In genomic region chr6:88202921-88203690, GRCm38 (mm10) we compare ENCODE assay signal across 8 mouse cellular contexts. TPM values are rescaled to one million over a fixed set of nuclear protein-coding genes. Genes with fewer than 3 reads are reported as not detected.
A peak's percentile ranks its signal among the peaks of the same experiment; 100 is the strongest.
DNase-seq lines count a peak whose midpoint lies in the region; ATAC-seq and TF ChIP-seq lines count a peak whose summit lies in the region.

No protein-coding gene starts in this region.

- WGBS in heart, embryonic 14.5 days: 2% methylated on average over 24 of the region's 24 CpGs

- peak overlapping the region; percentile 88 for H3K27ac ChIP-seq in brown adipose tissue, adult 24 weeks (replicated peaks; ENCODE audit: low read depth, low read length)
- H3K27ac ChIP-seq in heart, embryonic 14.5 days (replicated peaks in 1 of 2; ENCODE audit: control insufficient read depth in 1 of 2, insufficient read depth in 1 of 2, low read depth in 2 of 2, low read length in 2 of 2): peak overlapping the region; percentile 66 to 84

- TF ChIP-seq CTCF in C2C12 (IDR thresholded peaks at IDR 0.05; ENCODE audit: control insufficient read depth, insufficient read depth, insufficient read length): no peak

- peaks cover 9% of the 10 kb centered on the region for H3K4me1 ChIP-seq in brown adipose tissue, adult 24 weeks (ENCODE audit: control insufficient read depth, insufficient read depth, insufficient read length, low read length)
- H3K4me1 ChIP-seq in heart, embryonic 14.5 days (ENCODE audit: control insufficient read depth in 2 of 2, insufficient read depth in 2 of 2, low read length in 2 of 2): peaks cover 6 to 19% of the 10 kb centered on the region in 2 experiments; a peak in 3 of 4 replicates

- H3K9ac ChIP-seq in heart, embryonic 14.5 days (ENCODE audit: low read length): no peak overlapping the region

- peak overlapping the region; percentile 70 for H3ac ChIP-seq in C2C12 (ENCODE audit: control insufficient read depth, insufficient read length, low read depth)

- peak; percentile 73 for DNase-seq in kidney, postnatal 10 days
- peak; percentile 86 for DNase-seq in lung, postnatal 36 days
- no peak for DNase-seq in frontal cortex, postnatal 10 days (ENCODE audit: low spot score in 2 of 2)
- no peak for DNase-seq in right cerebral cortex, adult 18-20 months

- peak overlapping the region; percentile 31 for H3K4me2 ChIP-seq in heart, embryonic 14.5 days (ENCODE audit: low read length)

- peaks cover 14% of the 10 kb centered on the region for H3K79me3 ChIP-seq in C2C12 (ENCODE audit: low read depth)

- no peaks in the 10 kb centered on the region for H3K27me3 ChIP-seq in C2C12 (ENCODE audit: control insufficient read depth, insufficient read depth, insufficient read length)
- H3K27me3 ChIP-seq in heart, embryonic 14.5 days (ENCODE audit: control insufficient read depth, insufficient read depth, low read length): peaks cover 96% of the 10 kb centered on the region

- ATAC-seq in heart, embryonic 14.5 days (ENCODE audit: insufficient number of reproducible peaks, insufficient read depth, low FRiP score, low read depth): peak; percentile 69
- ATAC-seq in erythroblast, adult 5-6 weeks (replicated peaks; ENCODE audit: low FRiP score, poor library complexity, severe bottlenecking): no peak

- peaks cover 36% of the 10 kb centered on the region for H3K79me2 ChIP-seq in C2C12 (ENCODE audit: control insufficient read depth, insufficient read depth)

- no peak overlapping the region for H3K4me3 ChIP-seq in C2C12 (ENCODE audit: insufficient read depth, poor library complexity, severe bottlenecking)
- peak overlapping the region; percentile 32 for H3K4me3 ChIP-seq in brown adipose tissue, adult 24 weeks (ENCODE audit: insufficient read depth, low read depth, low read length)
- H3K4me3 ChIP-seq in heart, embryonic 14.5 days (ENCODE audit: control insufficient read depth in 1 of 2, insufficient read depth in 1 of 2, low read depth in 1 of 2, low read length in 2 of 2): peak overlapping the region in 1 of 2 experiments; percentile 16; a peak in 1 of 4 replicates

- H3K36me3 ChIP-seq in C2C12 (ENCODE audit: control insufficient read depth, insufficient read depth): peaks cover 34% of the 10 kb centered on the region
- 0 out of 2 replicates have a peak, but pooled peaks cover 3% of the 10 kb centered on the region for H3K36me3 ChIP-seq in heart, embryonic 14.5 days (ENCODE audit: control insufficient read depth, insufficient read depth, low read length)

- no peaks in the 10 kb centered on the region for H3K9me3 ChIP-seq in heart, embryonic 14.5 days (ENCODE audit: control insufficient read depth, low read length)

TF ChIP-seq in C2C12, 6 proteins besides CTCF, POLR2A, EP300 and RAD21:
- TF ChIP-seq USF1 (IDR thresholded peaks at IDR 0.05; ENCODE audit: low read depth): no peak

RNA-seq across cellular contexts. Expression of gene Gata2, which starts 9.4 kb away (rescaled TPM):
- polyA plus RNA-seq in C2C12 (2012; fragmentation: generic; extraction: Trizol): 45.8 TPM
- 4.7 and 7.0 TPM in 2 replicates for polyA plus RNA-seq in brown adipose tissue, adult 24 weeks (2012; ENCODE audit: insufficient read depth, insufficient read length, missing spikeins)
- 12.5 and 18.6 TPM in 2 replicates for polyA plus RNA-seq in heart, embryonic 14.5 days (2014; fragmentation: Nextera tagmentation; extraction: Ambion mirVana)
- total RNA-seq in erythroblast, adult 5-6 weeks (2015; ENCODE audit: low replicate concordance): 3.8 and 9.4 TPM in 2 replicates
- 4.4 and 7.9 TPM in 2 replicates for total RNA-seq in erythroblast, adult 5-6 weeks (2017; ENCODE audit: low replicate concordance)

RNA-seq across cellular contexts. Expression of gene Dnajb8, which starts 19.0 kb away (rescaled TPM):
- polyA plus RNA-seq in C2C12 (2012; fragmentation: generic; extraction: Trizol): not detected
- not detected in 2 replicates for polyA plus RNA-seq in brown adipose tissue, adult 24 weeks (2012; ENCODE audit: insufficient read depth, insufficient read length, missing spikeins)
- not detected in 2 replicates for polyA plus RNA-seq in heart, embryonic 14.5 days (2014; fragmentation: Nextera tagmentation; extraction: Ambion mirVana)
- total RNA-seq in erythroblast, adult 5-6 weeks (2015; ENCODE audit: low replicate concordance): not detected in 2 replicates
- total RNA-seq in erythroblast, adult 5-6 weeks (2017; ENCODE audit: low replicate concordance): not detected in 2 replicates

Comparison
In these comparisons a context has a peak if more than half of its experiments do, and no peak if none do; other contexts are left out.
1. DNase-seq: peak in kidney, postnatal 10 days (single experiment) and lung, postnatal 36 days (single experiment); none in frontal cortex, postnatal 10 days (0 of 2) and right cerebral cortex, adult 18-20 months (single experiment).